Mouse (Mus musculus) liver, postnatal 0 days (tissue): ENCODE measurements at regions not wholly inside any gene's neighbourhood (a gene's known extent, or its start where the extent isn't known, plus 50 kb on each side); places are given as distances from the start of the nearest gene placed in this dataset.

Source experiments
- CTCF ChIP-seq: sonication (generic); IDR thresholded peaks from 2 replicates; pipeline ENCODE4 v1.5.1; 2016; ENCODE audit warnings: antibody characterized with exemption, low read depth
- EP300 ChIP-seq: IDR thresholded peaks from 2 replicates; pipeline ENCODE4 v1.6.1; 2016; ENCODE audit warnings: antibody characterized with exemption, low read depth, mild to moderate bottlenecking

GRCm38 (mm10) chr10:126071714-126072057 is 105.7 kb downstream of the Lrig3 start:
- TF ChIP-seq CTCF = no peak
- TF ChIP-seq EP300 = no peak
